Mouse (Mus musculus) forebrain, postnatal 0 days (tissue): ENCODE data around the gene Ncoa3. TPM values are rescaled to one million over a fixed set of nuclear protein-coding genes. Genes with fewer than 3 reads are reported as not detected.
A peak's percentile ranks its signal among the peaks of the same experiment; 100 is the strongest.

Source experiments
- ATAC-seq: fragments of 200-750 bp; cut with Nextera tagmentation; 2 replicates; pipeline ENCODE4 v1.8.0; 2017; ENCODE audit warnings: mild to moderate bottlenecking, moderate library complexity
- DNase-seq: peaks from one replicate; pipeline ENCODE4 v3.0.0-alpha.2; 2015
- H3K27ac ChIP-seq: fragments of 300-500 bp; sonication (generic); 2 replicates; pipeline ENCODE4 v1.5.1; 2014; ENCODE audit warnings: low read depth, mild to moderate bottlenecking, antibody characterized with exemption, low read length, moderate library complexity, mixed read lengths
- H3K27me3 ChIP-seq: fragments of 300-500 bp; sonication (generic); 2 replicates; pipeline ENCODE4 v1.6.1; 2014; ENCODE audit warnings: mild to moderate bottlenecking, low read length, mixed read lengths; ENCODE audit not compliant: insufficient read depth
- H3K36me3 ChIP-seq: fragments of 300-500 bp; sonication (generic); 2 replicates; pipeline ENCODE4 v1.6.1; 2014; ENCODE audit warnings: mild to moderate bottlenecking, moderate library complexity; ENCODE audit not compliant: insufficient read depth
- H3K4me1 ChIP-seq: fragments of 300-500 bp; sonication (generic); 2 replicates; pipeline ENCODE4 v1.6.1; 2014; ENCODE audit warnings: antibody characterized with exemption; ENCODE audit not compliant: insufficient read depth
- H3K4me2 ChIP-seq: fragments of 300-500 bp; sonication (generic); 2 replicates; pipeline ENCODE4 v1.6.1; 2014; ENCODE audit warnings: low read depth, mild to moderate bottlenecking, moderate library complexity
- H3K4me3 ChIP-seq: fragments of 300-500 bp; sonication (generic); 2 replicates; pipeline ENCODE4 v1.5.1; 2014; ENCODE audit warnings: low read depth, low read length, mixed read lengths
- H3K9ac ChIP-seq: fragments of 300-500 bp; sonication (generic); 2 replicates; pipeline ENCODE4 v1.6.1; 2014; ENCODE audit warnings: mild to moderate bottlenecking
- H3K9me3 ChIP-seq: fragments of 300-500 bp; sonication (generic); 2 replicates; pipeline ENCODE4 v1.6.1; 2016; ENCODE audit warnings: low read length
- CTCF ChIP-seq: sonication (generic); IDR thresholded peaks from 2 replicates; pipeline ENCODE4 v1.5.1; 2016; ENCODE audit warnings: antibody characterized with exemption, control low read depth, low read depth
- WGBS: fragments of 180-500 bp; shearing (Covaris S2); extraction: QIAGEN DNeasy Blood & Tissue Kit; methylation state at CpG from one replicate; pipeline ENCODE4 v1.1.7; 2014; 5-methylcytosine and 5-hydroxymethylcytosine counted together
- polyA plus RNA-seq: library from polyadenylated mRNA; unstranded; fragments of >200 nt; fragmentation: Nextera tagmentation; extraction: Ambion mirVana; gene quantifications from 2 replicates; pipeline ENCODE4 v1.2.1, GENCODE M21; 2015
- total RNA-seq: library from RNA; depleted of rRNA; stranded (reverse); fragments of >200 nt; gene quantifications from 2 replicates; pipeline ENCODE4 v1.2.3, GENCODE M21; 2014

Gene Ncoa3
- total and polyA plus RNA-seq, 2 experiments from 2014 or later, result 9.8 to 24.1 TPM

DNA sequence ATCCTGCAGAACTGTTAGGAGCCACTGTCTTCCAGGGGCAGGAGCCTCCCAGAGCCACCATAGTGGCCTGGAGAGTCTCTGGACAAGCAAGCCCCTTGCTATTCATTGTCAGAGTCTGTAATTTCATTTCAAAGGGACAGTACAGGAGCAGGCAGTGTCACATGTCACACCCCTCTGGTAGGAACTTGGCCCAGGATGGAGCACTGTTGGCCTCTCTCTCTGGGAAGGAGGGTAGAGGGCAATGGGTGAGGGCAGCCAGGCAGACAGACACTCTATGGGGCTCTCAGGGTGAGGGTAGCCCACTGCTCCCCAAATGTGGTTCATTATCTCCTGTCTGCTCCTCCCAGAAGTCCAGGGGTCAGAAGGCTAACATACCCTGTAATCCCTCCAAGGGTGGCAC, 99.2 kb downstream of the Ncoa3 start:
- no peak overlapping the region for H3K4me2 ChIP-seq
- H3K9ac ChIP-seq, result no peak overlapping the region
- no peak overlapping the region for H3K27ac ChIP-seq
- no peaks in the 10 kb centered on the region for H3K4me1 ChIP-seq
- H3K27me3 ChIP-seq, result no peaks in the 10 kb centered on the region
- H3K9me3 ChIP-seq, result no peaks in the 10 kb centered on the region
- no peak for TF ChIP-seq CTCF
- 0 out of 2 replicates have a peak, but pooled peaks cover 8% of the 10 kb centered on the region for H3K36me3 ChIP-seq
- no peak overlapping the region for H3K4me3 ChIP-seq
- ATAC-seq, result no peak
- DNase-seq, result no peak

DNA sequence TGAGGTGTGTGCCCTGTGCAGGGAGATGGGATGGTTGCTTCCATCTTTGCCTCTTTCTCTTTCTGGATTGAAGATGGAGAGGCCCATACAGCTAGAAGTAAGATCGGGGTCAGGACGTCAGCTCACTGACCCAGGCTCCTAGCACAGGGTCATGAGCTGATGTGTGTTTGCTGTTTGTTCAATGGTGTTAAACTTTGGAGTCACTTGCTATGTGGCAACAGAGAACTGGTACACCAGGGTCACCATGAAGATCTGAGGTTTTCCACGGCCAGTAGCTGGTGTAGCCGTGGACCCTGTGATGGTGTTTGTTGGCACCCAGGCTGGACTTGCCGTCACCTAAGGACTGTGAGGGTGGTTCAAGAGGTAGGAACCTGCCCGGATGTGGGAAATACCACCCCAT, 100.0 kb downstream of the Ncoa3 start:
- H3K9me3 ChIP-seq, result no peaks in the 10 kb centered on the region
- 94% methylated on average over 6 of the region's 6 CpGs for WGBS
- TF ChIP-seq CTCF, result no peak

GRCm38 (mm10) chr2:166096300-166096699, 103.9 kb downstream of the Ncoa3 start:
- Histone ChIP-seq H3K9ac (no peak overlapping the region), H3K36me3 (0 out of 2 replicates have a peak, but pooled peaks cover under 1% of the 10 kb centered on the region), H3K4me3 (no peak overlapping the region), H3K4me2 (no peak overlapping the region), H3K27me3 (no peaks in the 10 kb centered on the region), H3K4me1 (no peaks in the 10 kb centered on the region), H3K27ac (no peak overlapping the region), H3K9me3 (no peaks in the 10 kb centered on the region)
- DNase-seq, result no peak
- no peak for ATAC-seq
- 93% methylated on average over 6 of the region's 6 CpGs for WGBS
- TF ChIP-seq CTCF, result no peak

More for the DNA sequence above, 100.0 kb downstream of the Ncoa3 start:
- no peak overlapping the region for H3K4me2 ChIP-seq
- H3K27me3 ChIP-seq, result no peaks in the 10 kb centered on the region
- no peak overlapping the region for H3K4me3 ChIP-seq
- H3K36me3 ChIP-seq, result 0 out of 2 replicates have a peak, but pooled peaks cover 8% of the 10 kb centered on the region
- ATAC-seq, result no peak
- no peak overlapping the region for H3K9ac ChIP-seq
- no peak for DNase-seq
- H3K4me1 ChIP-seq, result no peaks in the 10 kb centered on the region
- H3K27ac ChIP-seq, result no peak overlapping the region

GRCm38 (mm10) chr2:166096834-166097233, 104.4 kb downstream of the Ncoa3 start:
- 100% methylated on average over 1 of the region's 1 CpGs for WGBS
- Histone ChIP-seq H3K27me3 (no peaks in the 10 kb centered on the region), H3K9me3 (no peaks in the 10 kb centered on the region), H3K36me3 (no peaks in the 10 kb centered on the region), H3K27ac (no peak overlapping the region), H3K4me3 (no peak overlapping the region), H3K4me2 (no peak overlapping the region), H3K9ac (no peak overlapping the region), H3K4me1 (no peaks in the 10 kb centered on the region)
- TF ChIP-seq CTCF, result no peak
- DNase-seq (no peak), ATAC-seq (no peak)

GRCm38 (mm10) chr2:166097443-166098291, 105.2 kb downstream of the Ncoa3 start:
- ATAC-seq (no peak), DNase-seq (peak; percentile 50)
- H3K4me3 ChIP-seq, result no peak overlapping the region
- H3K36me3 ChIP-seq, result no peaks in the 10 kb centered on the region
- no peaks in the 10 kb centered on the region for H3K27me3 ChIP-seq
- peak; percentile 52 for TF ChIP-seq CTCF
- WGBS, result 75% methylated on average over 18 of the region's 18 CpGs
- no peaks in the 10 kb centered on the region for H3K4me1 ChIP-seq
- H3K4me2 ChIP-seq, result no peak overlapping the region
- no peaks in the 10 kb centered on the region for H3K9me3 ChIP-seq
- no peak overlapping the region for H3K9ac ChIP-seq
- no peak overlapping the region for H3K27ac ChIP-seq

DNA sequence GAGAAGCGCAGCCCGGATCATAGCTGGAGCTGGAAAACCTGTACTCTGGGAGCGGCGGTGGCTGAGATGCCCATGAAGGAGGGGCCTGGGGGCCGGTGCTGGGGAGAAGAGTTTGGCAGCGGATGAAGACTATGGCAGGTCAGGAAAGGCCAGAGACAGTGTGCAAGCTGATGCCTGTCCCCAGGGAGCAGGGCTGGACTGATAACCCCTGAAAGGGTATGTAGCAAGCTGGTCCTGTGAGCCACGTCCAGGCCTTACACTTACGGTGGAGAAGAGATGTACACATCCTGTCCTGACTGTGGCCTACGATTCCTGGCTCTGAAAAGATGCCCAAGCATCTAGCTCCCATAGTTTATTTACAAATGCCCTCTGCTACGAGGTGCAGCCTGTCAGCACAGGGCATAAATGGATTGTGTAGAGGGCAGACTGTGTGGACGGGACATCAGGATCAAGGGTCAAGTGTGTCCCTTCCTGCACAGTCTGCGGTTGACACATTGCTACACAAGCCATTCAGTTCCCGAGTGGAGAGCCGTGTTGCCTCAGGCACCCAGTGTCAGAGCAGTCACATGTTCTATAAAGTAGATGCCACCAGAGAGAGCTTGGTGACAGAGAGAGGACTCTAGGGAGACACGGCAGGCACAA, 106.0 kb downstream of the Ncoa3 start:
- Histone ChIP-seq H3K9me3 (no peaks in the 10 kb centered on the region), H3K27ac (no peak overlapping the region)
- peak; percentile 32; the same call in 1 of the 2 replicates for ATAC-seq

More for the DNA sequence above, 106.0 kb downstream of the Ncoa3 start:
- Histone ChIP-seq H3K9ac (no peak overlapping the region), H3K36me3 (no peaks in the 10 kb centered on the region), H3K4me2 (no peak overlapping the region), H3K27me3 (no peaks in the 10 kb centered on the region), H3K4me3 (no peak overlapping the region), H3K4me1 (no peaks in the 10 kb centered on the region)
- no peak for TF ChIP-seq CTCF
- 76% methylated on average over 15 of the region's 15 CpGs for WGBS
- DNase-seq, result no peak
